Mouse (Mus musculus) splenic B cell, adult 2 months (primary cell): ENCODE measurements around the gene Pacs2.
A peak's percentile ranks its signal among the peaks of the same experiment; 100 is the strongest.

ENCODE experiments used
- DNase-seq: peaks from one replicate; pipeline ENCODE4 v3.0.0-alpha.2; 2011; ENCODE audit warnings: low read depth, low spot score
- H3K27me3 ChIP-seq: 2 replicates; pipeline ENCODE4 v1.6.1; 2012; ENCODE audit warnings: mild to moderate bottlenecking, low read length, moderate library complexity, mixed read lengths; ENCODE audit not compliant: control insufficient read depth, poor library complexity, insufficient read depth, severe bottlenecking
- H3K36me3 ChIP-seq: 2 replicates; pipeline ENCODE4 v1.6.1; 2012; ENCODE audit warnings: mild to moderate bottlenecking, low read length, moderate library complexity, mixed read lengths; ENCODE audit not compliant: control insufficient read depth, poor library complexity, insufficient read depth, severe bottlenecking

Gene Pacs2

DNA sequence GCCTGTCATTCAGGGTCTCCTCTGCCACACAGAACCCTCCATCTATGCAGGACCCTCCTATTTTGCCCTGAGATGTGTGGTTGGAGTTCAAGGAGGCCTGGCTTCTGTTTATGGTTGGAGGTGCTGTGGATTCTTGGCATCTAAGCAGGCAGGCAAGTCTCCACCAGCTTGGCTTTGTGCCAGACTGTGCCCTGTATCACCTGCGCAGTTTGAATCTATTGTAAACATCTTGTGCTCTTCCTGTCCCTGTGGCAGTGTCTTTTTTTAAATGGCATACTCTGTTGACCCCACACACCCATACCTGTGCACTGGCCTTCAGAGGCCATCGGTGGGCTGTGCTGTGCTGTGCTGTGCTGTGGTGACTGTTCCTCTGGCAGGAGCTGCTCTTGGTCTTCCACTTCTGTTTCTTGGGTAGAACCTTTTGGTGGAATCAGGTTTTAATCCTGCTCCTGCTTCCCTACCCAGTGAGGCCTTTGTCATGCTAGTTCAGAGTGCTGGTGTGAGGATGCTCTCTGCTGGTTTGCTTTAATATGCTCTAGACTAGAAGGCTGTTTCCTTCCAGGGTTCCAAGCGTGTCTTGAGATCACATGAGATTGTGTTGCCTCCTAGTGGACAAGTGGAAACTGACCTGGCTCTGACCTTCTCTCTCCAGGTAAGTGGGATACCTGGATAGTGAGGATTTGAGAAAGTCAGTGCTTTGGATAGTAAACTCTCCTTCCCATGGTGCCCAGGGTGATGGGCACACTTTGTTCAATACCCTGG, 30.8 kb downstream of the Pacs2 start:
- Histone ChIP-seq H3K27me3 (no peaks in the 10 kb centered on the region), H3K36me3 (no peaks in the 10 kb centered on the region)
- peak; percentile 31 for DNase-seq

DNA sequence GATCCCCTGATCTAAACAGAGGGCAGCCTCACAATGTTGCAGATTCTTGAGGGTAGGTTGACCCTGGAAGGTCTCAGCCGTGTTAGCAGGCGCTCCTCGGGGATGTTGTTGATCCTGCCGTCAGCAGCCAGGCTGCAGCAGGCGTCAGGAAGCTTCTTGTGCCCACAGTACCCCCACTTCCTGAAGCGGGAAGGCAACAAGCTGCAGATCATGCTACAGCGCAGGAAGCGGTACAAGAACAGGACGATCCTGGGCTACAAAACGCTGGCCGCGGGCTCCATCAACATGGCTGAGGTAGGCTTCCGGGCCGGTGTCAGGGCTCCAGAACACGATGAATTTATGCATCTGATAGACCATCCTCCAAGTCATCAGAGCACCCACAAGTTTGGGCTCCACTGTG, 32.6 kb downstream of the Pacs2 start:
- no peaks in the 10 kb centered on the region for H3K36me3 ChIP-seq
- no peaks in the 10 kb centered on the region for H3K27me3 ChIP-seq
- no peak for DNase-seq

GRCm38 (mm10) chr12:113048103-113048502, 33.8 kb downstream of the Pacs2 start:
- Histone ChIP-seq H3K36me3 (no peaks in the 10 kb centered on the region), H3K27me3 (no peaks in the 10 kb centered on the region)
- DNase-seq = no peak

DNA sequence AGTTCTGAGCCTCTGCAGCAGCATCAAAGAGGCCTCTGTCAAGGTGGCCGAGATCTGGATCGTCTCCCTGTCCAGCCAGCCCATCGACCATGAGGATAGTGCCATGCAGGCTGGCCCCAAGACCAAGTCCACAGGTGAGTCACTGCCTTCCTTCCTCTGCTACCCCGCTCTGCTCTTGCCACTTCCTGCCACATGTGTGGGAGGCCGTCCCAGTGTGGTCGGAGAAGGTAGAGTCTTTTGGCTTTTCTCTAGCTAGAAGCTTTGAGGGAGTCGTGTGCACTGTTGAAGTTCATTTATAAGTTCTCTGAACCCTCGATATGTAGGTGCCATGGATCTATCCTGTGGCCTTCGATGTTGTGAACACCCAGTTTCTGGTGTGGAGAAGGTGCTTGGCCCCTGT, 35.5 kb downstream of the Pacs2 start:
- DNase-seq = no peak
- H3K36me3 ChIP-seq = no peaks in the 10 kb centered on the region
- no peaks in the 10 kb centered on the region for H3K27me3 ChIP-seq

GRCm38 (mm10) chr12:113050671-113051070, 36.4 kb downstream of the Pacs2 start:
- no peak for DNase-seq
- H3K36me3 ChIP-seq = no peaks in the 10 kb centered on the region
- H3K27me3 ChIP-seq = no peaks in the 10 kb centered on the region

DNA sequence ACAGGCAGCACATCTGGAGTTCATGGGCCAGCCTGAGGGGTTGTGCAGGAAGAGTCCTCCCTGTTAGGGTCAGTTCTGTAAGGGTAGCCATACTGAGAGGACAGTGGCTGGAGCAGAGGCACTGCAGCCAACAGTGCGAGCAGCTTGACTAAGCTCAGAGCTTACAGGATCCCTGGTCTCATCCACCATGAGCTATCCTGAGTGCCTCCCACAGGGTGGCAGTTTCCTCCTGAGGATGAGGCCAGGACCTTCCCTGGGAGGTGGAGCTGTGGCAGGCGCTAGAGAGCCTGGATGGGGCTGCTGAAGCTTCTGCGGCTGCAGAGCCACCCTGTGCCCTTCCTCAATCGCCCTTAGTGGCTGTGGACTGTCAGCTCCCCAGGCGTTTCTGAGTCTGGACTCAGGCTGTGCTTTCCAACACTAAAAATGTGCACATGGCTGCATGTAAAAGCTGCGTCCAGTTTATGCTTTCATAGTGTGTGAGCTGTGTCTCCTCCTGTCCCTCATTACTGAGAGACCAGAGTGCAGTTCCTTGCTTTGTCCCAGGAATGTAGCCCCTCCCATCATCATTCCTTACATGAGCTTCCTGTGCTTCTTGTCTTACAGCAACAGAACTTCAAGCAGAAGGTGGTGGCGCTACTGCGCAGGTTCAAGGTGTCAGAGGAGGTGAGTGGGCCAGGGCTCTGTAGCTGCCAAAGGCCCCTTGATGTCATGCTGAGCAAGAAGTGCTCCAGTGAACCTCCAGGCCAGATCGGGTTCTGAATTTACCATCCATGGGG, 37.5 kb downstream of the Pacs2 start:
- Histone ChIP-seq H3K27me3 (no peaks in the 10 kb centered on the region), H3K36me3 (no peaks in the 10 kb centered on the region)
- DNase-seq = no peak

GRCm38 (mm10) chr12:113056089-113056488, 41.8 kb downstream of the Pacs2 start:
- Histone ChIP-seq H3K27me3 (no peaks in the 10 kb centered on the region), H3K36me3 (no peaks in the 10 kb centered on the region; the same call in 1 of the 2 replicates)
- DNase-seq = no peak

DNA sequence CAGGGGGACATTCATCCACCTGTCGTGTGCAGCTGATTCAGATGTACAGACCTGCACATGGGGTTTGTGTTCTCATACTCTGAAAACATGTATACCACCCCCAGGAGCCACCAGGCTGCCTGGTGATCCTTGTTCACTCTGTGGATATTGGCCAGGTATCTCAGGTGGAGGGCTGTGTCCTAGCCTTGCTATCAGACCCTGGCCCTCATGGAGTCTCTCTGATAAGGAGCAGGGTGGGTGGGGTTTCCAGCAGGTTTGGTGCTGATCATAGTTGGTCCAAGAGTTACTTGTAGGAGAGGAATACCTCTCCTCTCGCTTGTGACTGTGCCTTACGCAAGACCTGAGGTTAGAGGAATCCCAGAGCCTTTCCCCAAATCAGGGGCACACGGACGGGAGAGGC, 45.9 kb downstream of the Pacs2 start:
- Histone ChIP-seq H3K36me3 (peaks cover 2% of the 10 kb centered on the region; the same call in 1 of the 2 replicates), H3K27me3 (no peaks in the 10 kb centered on the region)
- no peak for DNase-seq

GRCm38 (mm10) chr12:113061606-113062005, 47.3 kb downstream of the Pacs2 start:
- Histone ChIP-seq H3K36me3 (peaks cover 2% of the 10 kb centered on the region; the same call in 1 of the 2 replicates), H3K27me3 (no peaks in the 10 kb centered on the region)
- DNase-seq = no peak

DNA sequence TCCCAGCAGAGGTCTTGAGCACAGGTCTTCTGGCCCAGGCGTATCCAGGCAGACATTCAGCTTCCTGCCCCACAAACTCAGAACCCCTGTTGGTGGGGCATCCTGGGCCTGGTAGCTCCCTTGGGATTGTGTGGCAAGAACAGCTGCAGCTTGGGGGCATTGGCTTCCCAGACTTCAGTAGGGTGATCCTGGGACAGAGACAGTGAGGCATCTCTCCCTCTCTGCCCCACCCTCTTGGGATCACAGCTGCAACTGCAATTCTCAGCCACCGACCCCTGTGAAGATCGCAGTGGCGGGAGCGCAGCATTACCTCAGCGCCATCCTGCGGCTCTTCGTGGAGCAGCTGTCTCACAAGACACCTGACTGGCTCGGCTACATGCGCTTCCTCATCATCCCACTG, 47.9 kb downstream of the Pacs2 start:
- DNase-seq = no peak
- Histone ChIP-seq H3K27me3 (no peaks in the 10 kb centered on the region), H3K36me3 (peaks cover 2% of the 10 kb centered on the region; the same call in 1 of the 2 replicates)

DNA sequence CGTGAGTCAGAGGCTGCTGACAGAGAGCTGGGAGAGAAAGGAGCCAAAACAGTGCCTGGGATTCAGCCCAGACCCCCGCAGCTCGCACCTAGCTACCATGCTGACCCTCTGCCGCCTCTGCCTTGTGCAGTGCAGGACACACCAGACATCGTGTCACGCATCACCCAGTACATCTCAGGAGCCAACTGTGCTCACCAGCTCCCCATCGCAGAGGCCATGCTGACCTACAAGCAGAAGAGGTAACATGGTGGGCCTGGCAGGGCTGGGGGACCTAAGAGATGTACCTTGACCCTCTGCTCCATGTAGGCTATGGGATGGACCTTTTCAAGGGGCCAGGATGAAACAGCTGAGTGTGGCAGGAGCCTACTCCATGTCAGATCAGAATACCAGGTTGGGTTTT, 49.4 kb downstream of the Pacs2 start:
- no peak for DNase-seq
- H3K27me3 ChIP-seq = no peaks in the 10 kb centered on the region
- H3K36me3 ChIP-seq = 0 out of 2 replicates have a peak, but pooled peaks cover 2% of the 10 kb centered on the region

GRCm38 (mm10) chr12:113068002-113068401, 53.7 kb downstream of the Pacs2 start:
- no peaks in the 10 kb centered on the region for H3K27me3 ChIP-seq
- H3K36me3 ChIP-seq = no peaks in the 10 kb centered on the region
- no peak for DNase-seq

- Histone ChIP-seq H3K27me3 (no peaks in the 10 kb centered on the region), H3K36me3 (no peaks in the 10 kb centered on the region)
- no peak for DNase-seq
These were observed 55.1 kb downstream of the Pacs2 start for GRCm38 (mm10) chr12:113069389-113069788.

DNA sequence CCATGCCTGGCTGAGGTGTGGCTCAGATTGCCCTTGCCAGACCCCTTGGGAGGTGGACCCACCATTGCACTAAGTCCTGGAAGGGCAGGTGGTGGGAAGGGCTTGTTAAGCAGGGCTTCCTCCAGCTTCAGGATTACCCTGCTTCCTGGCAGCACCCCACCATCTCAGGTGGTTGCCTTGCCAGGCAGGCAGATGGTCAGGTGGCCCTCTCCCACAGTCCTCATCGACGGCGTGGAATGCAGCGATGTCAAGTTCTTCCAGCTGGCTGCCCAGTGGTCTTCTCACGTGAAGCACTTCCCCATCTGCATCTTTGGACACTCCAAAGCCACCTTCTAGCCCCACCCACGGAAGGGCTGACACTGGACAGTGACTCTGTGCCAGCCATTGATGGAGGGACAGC, 57.0 kb downstream of the Pacs2 start:
- no peak for DNase-seq
- H3K36me3 ChIP-seq = no peaks in the 10 kb centered on the region

DNA sequence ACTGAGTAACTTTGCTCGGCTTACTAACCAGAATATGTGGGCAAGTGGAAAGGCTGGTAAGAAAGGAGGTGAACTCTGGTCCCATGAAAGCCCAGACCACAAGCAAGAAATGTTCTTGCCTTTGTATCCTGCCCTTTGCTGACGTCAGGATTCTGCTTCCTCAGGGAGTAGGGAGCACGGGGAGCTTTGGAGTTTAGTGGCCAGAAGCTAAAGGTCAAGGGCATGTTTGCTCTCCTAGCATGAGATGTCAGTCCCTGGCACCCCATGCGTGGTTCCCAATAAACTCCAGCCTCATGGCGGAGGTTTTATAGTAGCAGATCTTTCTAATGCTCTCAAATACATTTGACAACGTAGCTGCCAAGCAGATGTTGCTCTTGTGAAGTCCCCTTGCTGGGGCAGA, 57.5 kb downstream of the Pacs2 start:
- no peak for DNase-seq
- Histone ChIP-seq H3K36me3 (no peaks in the 10 kb centered on the region), H3K27me3 (no peaks in the 10 kb centered on the region)

More for the DNA sequence above, 57.0 kb downstream of the Pacs2 start:
- no peaks in the 10 kb centered on the region for H3K27me3 ChIP-seq
